Mouse (Mus musculus): Measurements from ENCODE around the gene Kctd5.

DNA sequence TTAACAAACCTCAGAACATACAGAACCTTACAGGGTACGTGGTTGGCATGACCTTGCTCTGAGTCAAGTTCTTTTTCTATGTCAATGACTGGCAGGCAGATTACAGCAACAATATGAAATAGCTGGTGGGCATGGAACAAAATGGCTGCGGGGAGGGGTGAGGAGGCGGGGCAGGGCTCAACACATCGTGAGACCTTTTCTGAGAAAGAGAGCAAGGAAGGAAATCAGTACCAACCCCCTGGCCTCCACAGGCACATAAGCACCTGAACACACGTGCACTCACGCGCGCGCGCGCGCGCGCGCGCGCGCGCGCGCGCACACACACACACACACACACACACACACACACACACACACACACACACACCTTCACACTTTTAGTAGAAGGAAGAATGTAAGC is 42.7 kb downstream of the Kctd5 start:
- no peak for TF ChIP-seq GATA1 (IDR thresholded peaks at IDR 0.05; ENCODE audit: borderline replicate concordance, low read length)
- TF ChIP-seq FLI1 (IDR thresholded peaks at IDR 0.05; ENCODE audit: low read length), result no peak
